Mouse (Mus musculus): ENCODE data around the gene Gpr3. TPM values are rescaled to one million over a fixed set of nuclear protein-coding genes. Genes with fewer than 3 reads are reported as not detected.

The Gpr3 gene
- polyA plus RNA-seq, 1 experiment = not detected

GRCm38 (mm10) chr4:133244289-133244688 lies 32.0 kb upstream of the Gpr3 start:
- H3K36me3 ChIP-seq (ENCODE audit: control insufficient read depth, insufficient read depth, low read length) = no peaks in the 10 kb centered on the region
- H3K4me3 ChIP-seq (ENCODE audit: control insufficient read depth, insufficient read depth, low read length) = no peak overlapping the region
- no peak for DNase-seq
- TF ChIP-seq POLR2A (IDR thresholded peaks at IDR 0.05; ENCODE audit: control insufficient read depth, extremely low read depth, insufficient read depth, low read length, poor library complexity) (no peak), CTCF (IDR thresholded peaks at IDR 0.05; ENCODE audit: borderline replicate concordance, control insufficient read depth, extremely low read depth, insufficient read depth, low read length, poor library complexity) (no peak)
- no peaks in the 10 kb centered on the region for H3K27me3 ChIP-seq (ENCODE audit: control insufficient read depth, insufficient read depth, low read length)
- 9% methylated on average over 1 of the region's 1 CpGs for WGBS
- H3K27ac ChIP-seq (ENCODE audit: control insufficient read depth, insufficient read depth, low read length) = no peak overlapping the region
- peaks cover 35% of the 10 kb centered on the region for H3K4me1 ChIP-seq (replicated peaks; ENCODE audit: control insufficient read depth, insufficient read depth, low read length)

GRCm38 (mm10) chr4:133243538-133243937 lies 31.2 kb upstream of the Gpr3 start:
- H3K36me3 ChIP-seq (ENCODE audit: control insufficient read depth, insufficient read depth, low read length) = no peaks in the 10 kb centered on the region
- TF ChIP-seq POLR2A (IDR thresholded peaks at IDR 0.05; ENCODE audit: control insufficient read depth, extremely low read depth, insufficient read depth, low read length, poor library complexity) (no peak), CTCF (IDR thresholded peaks at IDR 0.05; ENCODE audit: borderline replicate concordance, control insufficient read depth, extremely low read depth, insufficient read depth, low read length, poor library complexity) (no peak)
- 92% methylated on average over 13 of the region's 13 CpGs for WGBS
- H3K4me3 ChIP-seq (ENCODE audit: control insufficient read depth, insufficient read depth, low read length) = no peak overlapping the region
- no peaks in the 10 kb centered on the region for H3K27me3 ChIP-seq (ENCODE audit: control insufficient read depth, insufficient read depth, low read length)
- no peak for DNase-seq
- peaks cover 35% of the 10 kb centered on the region for H3K4me1 ChIP-seq (replicated peaks; ENCODE audit: control insufficient read depth, insufficient read depth, low read length)
- no peak overlapping the region for H3K27ac ChIP-seq (ENCODE audit: control insufficient read depth, insufficient read depth, low read length)

- Histone ChIP-seq H3K4me3 (ENCODE audit: control insufficient read depth, insufficient read depth, low read length) (no peak overlapping the region), H3K4me1 (replicated peaks; ENCODE audit: control insufficient read depth, insufficient read depth, low read length) (peaks cover 42% of the 10 kb centered on the region), H3K36me3 (ENCODE audit: control insufficient read depth, insufficient read depth, low read length) (no peaks in the 10 kb centered on the region), H3K27me3 (ENCODE audit: control insufficient read depth, insufficient read depth, low read length) (no peaks in the 10 kb centered on the region), H3K27ac (ENCODE audit: control insufficient read depth, insufficient read depth, low read length) (no peak overlapping the region)
- WGBS = 90% methylated on average over 9 of the region's 9 CpGs
- TF ChIP-seq CTCF (IDR thresholded peaks at IDR 0.05; ENCODE audit: borderline replicate concordance, control insufficient read depth, extremely low read depth, insufficient read depth, low read length, poor library complexity) (no peak), POLR2A (IDR thresholded peaks at IDR 0.05; ENCODE audit: control insufficient read depth, extremely low read depth, insufficient read depth, low read length, poor library complexity) (no peak)
- DNase-seq = no peak
Measured at GRCm38 (mm10) chr4:133242710-133243109, 30.4 kb upstream of the Gpr3 start.

- no peak for DNase-seq
- no peaks in the 10 kb centered on the region for H3K27me3 ChIP-seq (ENCODE audit: control insufficient read depth, insufficient read depth, low read length)
- H3K4me3 ChIP-seq (ENCODE audit: control insufficient read depth, insufficient read depth, low read length) = no peak overlapping the region
- no peaks in the 10 kb centered on the region for H3K36me3 ChIP-seq (ENCODE audit: control insufficient read depth, insufficient read depth, low read length)
- H3K4me1 ChIP-seq (replicated peaks; ENCODE audit: control insufficient read depth, insufficient read depth, low read length) = peaks cover 44% of the 10 kb centered on the region
- 61% methylated on average over 11 of the region's 11 CpGs for WGBS
- no peak for TF ChIP-seq CTCF (IDR thresholded peaks at IDR 0.05; ENCODE audit: borderline replicate concordance, control insufficient read depth, extremely low read depth, insufficient read depth, low read length, poor library complexity)
- TF ChIP-seq POLR2A (IDR thresholded peaks at IDR 0.05; ENCODE audit: control insufficient read depth, extremely low read depth, insufficient read depth, low read length, poor library complexity) = no peak
- no peak overlapping the region for H3K27ac ChIP-seq (ENCODE audit: control insufficient read depth, insufficient read depth, low read length)
Measured at GRCm38 (mm10) chr4:133241910-133242309, 29.6 kb upstream of the Gpr3 start.

GRCm38 (mm10) chr4:133240934-133241908 lies 28.9 kb upstream of the Gpr3 start:
- Histone ChIP-seq H3K4me1 (replicated peaks; ENCODE audit: control insufficient read depth, insufficient read depth, low read length) (peaks cover 39% of the 10 kb centered on the region), H3K27ac (ENCODE audit: control insufficient read depth, insufficient read depth, low read length) (no peak overlapping the region), H3K4me3 (ENCODE audit: control insufficient read depth, insufficient read depth, low read length) (peak overlapping the region; percentile 70), H3K27me3 (ENCODE audit: control insufficient read depth, insufficient read depth, low read length) (no peaks in the 10 kb centered on the region), H3K36me3 (ENCODE audit: control insufficient read depth, insufficient read depth, low read length) (no peaks in the 10 kb centered on the region)
- WGBS = under 1% methylated on average over 78 of the region's 78 CpGs
- peak; percentile 88 for DNase-seq
- peak; percentile 64; the same call in 1 of the 2 replicates for TF ChIP-seq CTCF (IDR thresholded peaks at IDR 0.05; ENCODE audit: borderline replicate concordance, control insufficient read depth, extremely low read depth, insufficient read depth, low read length, poor library complexity)
- TF ChIP-seq POLR2A (IDR thresholded peaks at IDR 0.05; ENCODE audit: control insufficient read depth, extremely low read depth, insufficient read depth, low read length, poor library complexity) = peak; percentile 55

GRCm38 (mm10) chr4:133240490-133240921 lies 28.2 kb upstream of the Gpr3 start, which contains the start of gene Map3k6:
TSS of gene Map3k6 (plus strand) at chr4:133240818.
- H3K27ac ChIP-seq (ENCODE audit: control insufficient read depth, insufficient read depth, low read length) = no peak within 1 kb of the TSS
- H3K27me3 ChIP-seq (ENCODE audit: control insufficient read depth, insufficient read depth, low read length) = no peaks in the 10 kb centered on the region
- WGBS = 21% methylated on average over 16 of the region's 16 CpGs
- TF ChIP-seq POLR2A (IDR thresholded peaks at IDR 0.05; ENCODE audit: control insufficient read depth, extremely low read depth, insufficient read depth, low read length, poor library complexity) (no peak), CTCF (IDR thresholded peaks at IDR 0.05; ENCODE audit: borderline replicate concordance, control insufficient read depth, extremely low read depth, insufficient read depth, low read length, poor library complexity) (no peak)
- no peaks in the 10 kb centered on the region for H3K36me3 ChIP-seq (ENCODE audit: control insufficient read depth, insufficient read depth, low read length)
- H3K4me3 ChIP-seq (ENCODE audit: control insufficient read depth, insufficient read depth, low read length) = peak within 1 kb of the TSS; percentile 70
- peaks cover 32% of the 10 kb centered on the region for H3K4me1 ChIP-seq (replicated peaks; ENCODE audit: control insufficient read depth, insufficient read depth, low read length)
- no peak for DNase-seq
